Mouse (Mus musculus): ENCODE data around the gene Rpl24.

Rpl24 gene

GRCm38 (mm10) chr16:55971735-55972615 is 5.9 kb downstream of the Rpl24 start:
- DNase-seq (ENCODE audit: low read depth) = peak; percentile 81

DNA sequence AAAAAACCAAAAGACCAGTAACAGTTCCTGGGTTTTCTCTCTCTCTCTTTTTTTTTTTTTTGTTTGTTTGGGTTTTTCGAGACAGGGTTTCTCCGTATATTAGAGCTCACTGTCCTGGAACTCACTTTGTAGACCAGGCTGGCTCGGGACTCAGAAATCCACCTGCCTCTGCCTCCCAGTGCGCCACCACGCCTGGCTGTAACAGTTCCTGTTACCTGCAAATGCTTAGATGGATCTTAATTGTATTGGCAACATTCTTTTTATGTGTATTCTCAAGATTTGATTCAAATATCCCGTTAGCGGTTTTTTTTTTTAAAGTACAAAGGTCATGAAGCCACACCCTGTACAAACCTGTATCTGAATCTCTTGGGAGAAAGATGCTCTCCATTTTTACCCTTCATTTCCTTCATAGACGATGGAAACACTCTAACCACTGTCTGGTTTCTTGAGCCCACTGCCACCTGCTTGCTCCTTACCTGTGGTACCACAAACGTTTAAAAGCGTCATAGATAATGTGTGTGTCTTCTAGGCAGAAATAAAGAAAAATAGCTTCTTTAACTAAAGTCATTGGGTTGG is 6.6 kb downstream of the Rpl24 start:
- no peak for DNase-seq (ENCODE audit: low read depth)

GRCm38 (mm10) chr16:55973431-55974255 is 7.6 kb downstream of the Rpl24 start, which contains the start of gene Zbtb11:
Gene Zbtb11, plus strand, starts transcription at chr16:55973883.
- DNase-seq (ENCODE audit: low read depth) = peak; percentile 100

- DNase-seq (ENCODE audit: low read depth) = peak; percentile 86
Observed at GRCm38 (mm10) chr16:55974256-55974902, 8.3 kb downstream of the Rpl24 start.

- DNase-seq (ENCODE audit: low read depth) = peak; percentile 92
Observed at GRCm38 (mm10) chr16:55974903-55975285, 8.8 kb downstream of the Rpl24 start.

- no peak for DNase-seq (ENCODE audit: low read depth)
Observed at GRCm38 (mm10) chr16:55986001-55986400, 19.9 kb downstream of the Rpl24 start.

DNA sequence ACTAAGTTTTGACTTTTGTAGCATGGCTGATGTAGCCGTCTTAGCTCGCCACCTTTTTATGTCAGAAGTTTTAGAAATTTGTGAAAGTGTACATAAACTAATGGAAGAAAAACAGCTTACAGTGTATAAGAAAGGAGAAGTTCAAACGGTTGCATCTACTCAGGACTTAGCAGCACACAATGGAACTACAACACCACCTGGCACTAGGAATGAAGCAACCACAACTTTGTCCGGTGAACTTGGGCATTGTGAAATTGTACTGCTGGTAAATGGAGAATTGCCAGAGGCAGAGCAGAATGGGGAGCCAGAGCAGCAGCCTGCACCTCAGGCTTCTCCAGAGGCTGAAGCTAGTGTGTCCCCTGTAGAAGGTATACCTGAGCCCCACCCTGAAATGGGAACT is 24.2 kb downstream of the Rpl24 start:
- peak; percentile 63 for DNase-seq (ENCODE audit: low read depth)

GRCm38 (mm10) chr16:55994235-55994634 is 28.2 kb downstream of the Rpl24 start:
- no peak for DNase-seq (ENCODE audit: low read depth)

- no peak for DNase-seq (ENCODE audit: low read depth)
Observed at GRCm38 (mm10) chr16:56006798-56007197, 40.7 kb downstream of the Rpl24 start.

- DNase-seq (ENCODE audit: low read depth) = peak; percentile 48
Observed at GRCm38 (mm10) chr16:56008862-56009261, 42.8 kb downstream of the Rpl24 start.

DNA sequence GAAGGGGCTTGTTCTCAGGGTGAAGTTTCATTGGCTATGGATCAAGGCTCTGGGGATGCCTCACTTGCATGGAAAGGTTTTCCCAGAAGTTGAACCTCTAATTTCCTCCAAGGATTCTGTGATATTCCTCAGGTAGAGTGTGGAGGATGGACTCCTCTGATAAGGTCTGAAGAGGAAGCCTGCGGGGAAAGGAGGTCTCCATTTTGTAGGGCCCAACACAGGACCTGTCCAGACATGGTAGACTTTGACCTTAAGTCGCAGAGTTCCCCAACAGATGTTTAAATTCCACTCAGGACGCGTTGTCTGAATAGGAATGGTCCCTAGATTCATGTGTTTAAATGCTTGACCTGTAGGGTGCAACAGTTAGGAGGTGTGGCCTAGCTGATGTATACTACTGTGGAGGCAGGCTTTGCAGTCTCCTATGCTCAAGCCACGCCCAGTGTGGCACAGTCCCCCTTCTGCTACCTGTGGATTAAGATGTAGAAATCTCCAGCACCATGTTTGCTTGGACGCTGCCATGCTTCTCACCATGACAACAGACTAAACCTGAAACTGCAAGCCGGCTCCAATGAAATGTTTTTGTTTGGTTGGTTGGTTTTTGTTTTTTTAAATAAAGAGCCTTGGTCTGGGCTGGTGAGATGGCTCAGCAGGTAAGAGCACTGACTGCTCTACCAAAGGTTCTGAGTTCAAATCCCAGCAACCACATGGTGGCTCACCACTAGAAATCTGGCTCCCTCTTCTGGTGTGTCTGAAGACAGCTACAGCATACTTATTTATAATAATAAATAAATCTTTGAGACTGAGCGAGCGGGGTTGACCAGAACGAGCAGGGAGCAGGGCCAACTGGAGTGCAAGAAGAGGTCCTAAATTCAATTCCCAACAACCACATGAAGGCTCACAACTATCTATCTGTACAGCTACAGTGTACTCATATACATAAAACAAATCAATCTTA is 47.0 kb downstream of the Rpl24 start:
- DNase-seq (ENCODE audit: low read depth) = no peak

GRCm38 (mm10) chr16:56014076-56014475 is 48.0 kb downstream of the Rpl24 start:
- no peak for DNase-seq (ENCODE audit: low read depth)

DNA sequence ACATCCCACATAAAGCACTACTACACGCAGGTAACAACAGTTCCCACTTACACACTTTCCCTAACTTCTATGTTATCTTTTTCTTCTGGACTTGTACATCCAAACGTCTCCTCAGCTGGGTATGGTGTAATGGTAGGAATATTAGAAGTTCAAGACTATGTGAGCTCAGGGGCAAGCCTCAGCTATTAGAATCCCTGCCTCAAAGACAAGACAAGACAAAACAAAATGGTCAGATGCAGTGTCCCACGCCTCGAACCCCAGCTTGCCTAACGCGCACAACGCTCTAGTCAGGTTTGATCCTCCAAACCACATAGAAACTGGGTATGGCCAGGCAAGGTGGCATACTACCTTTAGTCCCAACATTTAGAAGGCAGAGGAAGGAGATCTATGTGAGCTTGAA is 53.6 kb downstream of the Rpl24 start:
- DNase-seq (ENCODE audit: low read depth) = no peak

All from 416B (cell line).